Mouse (Mus musculus) erythroblast, embryonic 14.5 days (primary cell): ENCODE results near the gene Ifitm6.

Source experiments
- GATA1 ChIP-seq: IDR thresholded peaks from 2 replicates; pipeline ENCODE4 v1.6.1; 2012; ENCODE audit warnings: low read length, inconsistent platforms, mixed read lengths
- TAL1 ChIP-seq: IDR thresholded peaks from 3 replicates; pipeline ENCODE4 v1.6.1; 2012; ENCODE audit warnings: low read length, inconsistent platforms, mixed read lengths

- no peak for TF ChIP-seq TAL1
- TF ChIP-seq GATA1 = no peak
Observed at GRCm38 (mm10) chr7:141000881-141001708, 16.6 kb downstream of the Ifitm6 start.
